Mouse (Mus musculus) MEL-GATA-1-ER (cell line): Measurements from ENCODE around the gene Smc5.

Experiments used
- DNase-seq: peaks from one replicate; pipeline ENCODE4 v3.0.0-alpha.2; 2012; ENCODE audit warnings: low read depth; ENCODE audit errors: extremely low read depth

Gene Smc5

GRCm38 (mm10) chr19:23189744-23190143 lies 84.0 kb downstream of the Smc5 start:
- no peak for DNase-seq

- DNase-seq: no peak
Measured at GRCm38 (mm10) chr19:23188986-23189385, 84.7 kb downstream of the Smc5 start.

- no peak for DNase-seq
Measured at GRCm38 (mm10) chr19:23187732-23188131, 86.0 kb downstream of the Smc5 start.

DNA sequence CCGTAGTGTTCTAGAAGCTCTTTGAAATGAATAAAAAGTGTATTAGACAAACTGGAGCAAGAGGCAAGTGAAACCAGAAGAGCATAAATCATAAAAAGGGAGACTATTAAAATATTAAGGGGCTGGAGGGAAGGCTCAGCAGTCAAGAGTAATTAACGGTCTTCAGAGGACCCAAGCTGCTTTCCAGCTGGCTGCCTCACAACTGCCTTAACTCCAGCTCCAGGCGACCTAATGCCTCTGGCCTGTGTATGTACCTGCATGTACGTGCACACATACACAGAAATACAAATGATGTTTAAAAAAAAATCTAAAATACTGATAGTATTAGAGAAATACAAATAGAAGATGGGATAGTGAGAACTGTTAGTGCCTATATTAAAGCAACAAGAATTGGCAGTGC lies 89.6 kb downstream of the Smc5 start:
- DNase-seq: no peak

DNA sequence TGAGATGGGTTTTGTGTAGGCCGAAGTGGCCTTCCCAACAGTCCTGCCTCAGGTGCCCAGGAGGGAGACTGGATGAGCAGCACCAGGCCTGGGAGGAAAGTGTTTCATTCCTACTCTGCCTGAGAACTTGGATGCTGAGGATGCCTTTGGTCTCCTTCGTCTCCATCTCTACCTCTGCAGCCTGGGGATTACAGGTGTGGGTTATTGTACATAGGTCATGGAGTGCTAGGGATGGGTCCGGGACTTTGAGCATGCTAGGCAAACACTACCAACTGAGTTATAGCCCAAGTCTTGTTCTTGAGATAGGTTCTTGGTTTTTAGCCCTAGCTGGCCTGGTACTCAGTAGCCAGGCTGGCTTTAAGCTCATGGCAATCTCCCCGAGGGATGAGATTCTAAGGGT lies 90.2 kb downstream of the Smc5 start:
- DNase-seq: no peak

DNA sequence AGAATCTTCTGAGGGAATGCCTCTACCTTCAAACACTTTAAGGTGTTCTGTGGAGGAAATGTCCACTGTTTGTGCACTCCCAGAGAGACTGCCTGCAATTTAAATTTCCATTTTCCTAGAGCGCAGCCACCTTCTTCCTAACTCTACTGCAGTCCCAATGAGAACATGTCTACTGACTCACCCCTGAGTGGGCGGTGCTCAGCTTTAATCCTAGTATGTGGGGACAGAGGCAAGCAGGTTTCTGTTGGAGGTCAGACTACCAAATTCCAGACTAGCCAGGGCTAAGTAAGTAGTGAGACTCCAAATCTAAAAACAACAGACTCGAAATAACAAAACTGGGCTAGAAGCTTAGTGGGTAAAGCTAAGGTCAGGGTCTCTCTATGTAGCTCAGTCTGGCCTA lies 95.2 kb downstream of the Smc5 start:
- no peak for DNase-seq

DNA sequence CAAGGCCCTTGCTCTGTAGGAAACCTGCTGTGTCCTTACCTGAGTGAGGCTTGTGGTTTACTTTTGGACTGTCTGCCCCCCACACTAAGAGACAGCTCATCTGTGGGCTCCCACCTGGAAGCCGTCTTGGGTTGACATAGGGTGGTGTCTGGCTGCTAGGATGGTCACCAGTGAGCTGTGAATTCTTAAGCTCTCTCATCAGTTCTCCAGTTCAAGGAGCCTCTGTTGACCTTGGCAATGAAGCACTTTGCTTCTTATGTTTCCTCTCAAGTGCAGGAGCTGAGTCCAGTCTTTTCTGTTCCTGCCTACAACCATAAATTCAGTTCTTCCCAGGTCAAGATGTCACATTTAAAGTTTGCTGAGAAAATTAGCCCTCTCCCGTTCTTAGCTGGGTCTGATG lies 98.2 kb downstream of the Smc5 start:
- DNase-seq: no peak

DNA sequence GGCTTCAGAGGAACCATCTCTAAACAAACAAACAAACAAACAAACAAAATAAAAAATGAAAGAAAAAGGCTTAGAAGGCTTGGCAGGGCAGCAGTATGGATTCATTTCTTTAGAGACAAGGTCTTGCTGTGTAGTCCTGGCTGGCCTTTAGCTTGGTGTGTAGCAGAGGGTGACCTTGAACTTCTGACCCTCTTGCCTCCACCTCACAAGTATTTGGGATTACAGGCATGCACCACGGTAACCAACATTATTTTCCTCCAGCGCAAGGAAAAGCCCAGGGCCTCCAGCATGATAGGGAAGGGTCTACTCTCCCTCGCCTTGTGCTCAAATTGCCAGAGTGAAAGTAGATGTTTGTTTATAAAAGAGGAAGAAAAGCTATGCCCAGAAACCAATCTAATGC lies 98.6 kb downstream of the Smc5 start:
- no peak for DNase-seq

DNA sequence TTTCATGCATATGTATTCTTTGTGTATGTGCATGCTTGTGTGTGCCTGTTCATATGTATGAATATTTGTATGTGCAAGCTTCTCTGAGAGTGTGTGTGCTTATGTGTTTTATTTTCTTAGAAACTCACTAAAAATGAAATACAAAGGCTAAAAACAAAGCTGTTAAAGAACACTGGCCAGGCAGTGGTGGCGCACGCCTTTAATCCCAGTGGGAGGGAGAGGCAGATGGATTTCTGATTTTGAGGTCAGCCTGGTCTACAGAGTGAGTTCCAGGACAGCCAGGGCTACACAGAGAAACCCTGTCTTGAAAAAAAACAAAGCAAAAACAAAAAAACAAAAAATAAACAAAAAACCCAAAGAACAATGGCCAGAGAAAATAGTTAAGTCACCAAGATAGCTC lies 102.6 kb downstream of the Smc5 start:
- no peak for DNase-seq

- no peak for DNase-seq
Measured at GRCm38 (mm10) chr19:23170476-23170875, 103.2 kb downstream of the Smc5 start.

DNA sequence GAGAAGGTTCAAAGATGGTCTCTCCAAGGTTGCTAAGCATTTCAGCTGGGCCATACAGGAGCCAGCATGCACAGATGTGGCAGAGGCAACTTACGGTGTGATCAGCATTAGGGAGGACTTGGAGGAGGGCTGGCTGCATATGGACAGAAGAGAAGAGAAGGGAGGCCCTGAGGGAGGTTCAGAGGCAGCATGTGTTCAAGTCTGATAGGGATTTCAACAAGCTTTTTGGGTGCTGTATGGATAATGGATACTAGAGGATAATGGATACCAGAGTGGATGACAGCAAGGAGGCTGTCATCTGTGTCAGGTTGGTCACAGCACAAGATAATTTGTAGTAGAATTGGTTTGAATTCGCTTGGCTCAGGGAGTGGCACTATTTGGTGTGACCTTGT lies 104.0 kb downstream of the Smc5 start:
- no peak for DNase-seq

DNA sequence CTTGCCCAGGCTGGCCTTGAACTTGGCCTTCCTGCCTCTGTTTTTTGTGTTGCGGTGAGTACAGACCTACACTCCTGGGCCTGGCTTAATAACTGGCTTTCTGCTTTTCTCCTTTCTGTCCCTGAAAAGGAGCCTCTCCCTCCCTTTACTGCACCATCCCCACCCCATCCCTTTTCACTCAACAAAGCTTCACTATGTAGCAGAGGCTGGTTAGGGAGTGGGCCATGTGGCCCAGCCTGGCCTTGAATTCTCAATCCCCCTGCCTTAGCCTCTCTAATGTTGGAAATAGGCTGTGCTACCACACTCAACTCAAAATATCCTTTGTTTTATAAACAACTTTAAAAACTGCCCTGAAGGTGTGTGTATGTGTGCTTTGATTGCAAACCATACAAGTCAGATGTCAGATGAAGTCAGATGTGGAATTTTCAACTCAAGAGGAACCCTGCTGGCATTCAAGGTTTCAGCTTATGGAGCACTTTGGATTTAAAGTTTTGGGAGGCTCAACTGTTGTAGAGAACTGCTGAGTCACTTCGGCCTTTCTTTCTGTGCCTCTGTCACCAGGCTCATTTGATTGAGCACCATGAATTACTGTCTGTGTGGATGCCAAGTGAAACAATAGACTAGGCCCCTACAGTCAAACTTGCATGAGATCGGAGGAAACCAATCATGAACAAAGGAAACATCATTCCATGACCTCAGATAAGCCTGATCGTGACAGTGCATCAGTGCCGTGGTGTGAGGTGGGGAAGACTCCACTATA lies 104.6 kb downstream of the Smc5 start:
- no peak for DNase-seq

DNA sequence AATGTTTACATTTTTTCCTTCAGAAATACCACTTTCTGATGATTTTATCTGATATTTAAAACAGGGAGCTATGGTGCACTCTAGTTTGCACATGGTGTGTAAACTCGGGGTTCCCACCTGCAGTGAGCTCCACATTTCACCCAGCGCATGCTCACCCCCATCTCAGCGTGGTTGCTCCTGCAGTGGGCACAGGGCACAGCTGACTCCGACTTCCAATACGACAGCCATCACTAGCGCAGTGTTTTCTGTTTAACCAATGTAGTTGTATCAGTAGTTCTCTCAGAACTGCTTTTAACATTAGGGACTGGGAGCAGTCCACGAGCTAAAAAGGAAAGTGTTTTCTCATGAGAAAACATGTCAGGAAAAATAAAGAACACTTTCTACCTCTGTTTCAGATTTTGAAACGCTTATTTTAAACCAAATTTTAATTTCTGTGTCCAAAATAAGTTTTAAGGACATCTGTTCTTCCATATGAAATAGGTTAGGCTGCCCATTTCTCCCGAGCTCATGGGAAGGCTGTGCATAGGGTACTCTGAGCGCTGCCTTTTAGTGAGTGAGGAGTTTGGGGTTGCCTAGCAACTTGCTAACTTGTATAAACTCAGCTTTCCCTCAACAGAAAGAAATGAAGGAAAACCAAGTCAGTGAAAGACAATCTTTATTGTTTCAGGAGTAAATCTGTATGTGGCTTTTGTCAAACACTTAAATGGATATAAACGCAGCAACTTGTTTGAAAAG lies 107.0 kb downstream of the Smc5 start:
- no peak for DNase-seq

- DNase-seq: no peak
Measured at GRCm38 (mm10) chr19:23164651-23165240, 109.0 kb downstream of the Smc5 start.

DNA sequence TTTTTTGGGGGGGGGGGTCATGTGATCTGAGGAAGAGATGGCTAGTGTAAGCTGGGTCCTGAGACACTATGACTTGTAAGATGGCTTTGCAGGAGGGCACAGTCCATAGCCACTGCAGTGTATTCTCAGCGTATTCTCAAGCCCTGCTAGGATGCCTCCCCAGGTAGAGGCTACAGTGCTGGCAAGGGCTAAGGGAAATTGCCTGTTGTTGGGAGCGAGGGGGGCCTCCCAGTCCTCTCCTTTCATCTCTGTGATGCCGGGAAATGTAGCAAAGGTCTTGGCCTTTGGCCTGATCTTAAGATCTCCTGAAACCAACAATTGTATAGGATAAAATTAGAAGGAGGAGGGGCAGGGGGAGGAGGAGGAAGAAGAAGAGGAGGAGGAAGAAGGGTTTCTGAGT lies 110.3 kb downstream of the Smc5 start:
- DNase-seq: no peak

- no peak for DNase-seq
Measured at GRCm38 (mm10) chr19:23162877-23163276, 110.8 kb downstream of the Smc5 start.

DNA sequence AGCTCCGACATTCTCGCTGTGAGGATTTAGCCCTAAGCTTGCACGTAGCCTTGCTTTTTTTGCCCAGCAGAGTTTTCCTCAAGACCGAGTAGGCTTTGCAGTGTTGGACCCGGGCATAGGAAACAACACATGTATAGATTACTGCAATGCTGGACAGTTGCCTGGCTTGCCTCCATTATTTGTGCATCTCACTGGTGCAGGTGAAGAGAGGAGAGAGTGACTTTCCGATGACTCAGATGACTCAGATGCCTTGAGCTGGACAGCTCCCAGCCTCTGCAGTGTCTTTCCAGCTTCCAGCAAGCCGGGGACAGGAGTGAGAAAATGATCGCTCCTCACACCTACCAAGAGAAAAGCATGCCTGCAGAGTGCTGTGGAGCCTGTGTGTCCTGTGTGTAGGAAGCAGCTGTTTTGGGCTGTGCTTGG lies 111.3 kb downstream of the Smc5 start:
- DNase-seq: no peak

DNA sequence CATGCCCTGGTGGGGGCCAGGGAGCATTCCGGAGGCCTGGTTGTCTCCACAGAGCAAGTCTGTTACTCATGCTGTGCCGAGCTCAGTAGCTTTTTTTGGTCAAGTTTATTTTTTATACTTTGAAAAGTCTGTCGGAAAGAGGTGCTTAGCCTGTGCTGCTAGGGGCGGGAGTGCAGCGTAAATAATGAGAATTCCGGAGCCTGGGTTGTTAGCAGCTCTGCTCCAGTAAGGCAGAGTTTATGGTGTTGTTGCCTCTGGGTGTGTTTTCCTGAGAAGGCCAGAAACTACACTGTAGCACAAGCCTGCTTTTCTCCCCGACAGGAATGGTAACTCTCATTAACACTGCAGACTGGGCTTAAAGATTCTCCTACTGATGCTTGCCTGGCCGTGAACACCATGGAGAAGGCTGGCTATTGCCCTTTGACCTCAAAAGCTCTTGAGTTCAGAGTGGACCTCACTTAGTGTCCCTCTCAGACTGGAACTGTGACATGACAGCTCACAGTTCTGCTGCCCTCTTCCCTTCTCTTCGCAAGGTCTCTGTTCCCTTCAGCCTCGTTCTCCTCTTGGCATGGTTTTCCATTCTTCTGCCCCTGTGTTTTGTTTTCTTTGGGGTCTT lies 113.8 kb downstream of the Smc5 start:
- DNase-seq: no peak
